Mouse (Mus musculus) intestine, postnatal 0 days (tissue): ENCODE measurements at regions not wholly inside any gene's neighbourhood (a gene's known extent, or its start where the extent isn't known, plus 50 kb on each side); places are given as distances from the start of the nearest gene placed in this dataset.

Experiments used
- ATAC-seq: fragments of 200-750 bp; cut with Nextera tagmentation; 2 replicates; pipeline ENCODE4 v1.8.0; 2017; ENCODE audit warnings: mild to moderate bottlenecking, moderate TSS enrichment, moderate library complexity
- H3K27ac ChIP-seq: fragments of 300-500 bp; sonication (generic); 2 replicates; pipeline ENCODE4 v1.5.1; 2014; ENCODE audit warnings: mild to moderate bottlenecking, low read depth, low read length, moderate library complexity
- H3K27me3 ChIP-seq: fragments of 300-500 bp; sonication (generic); replicated peaks from 2 replicates; pipeline ENCODE4 v1.6.1; 2014; ENCODE audit warnings: low read length, mixed read lengths; ENCODE audit not compliant: control insufficient read depth, insufficient read depth
- H3K36me3 ChIP-seq: fragments of 300-500 bp; sonication (generic); 2 replicates; pipeline ENCODE4 v1.6.1; 2014; ENCODE audit warnings: mild to moderate bottlenecking, moderate library complexity; ENCODE audit not compliant: control insufficient read depth, insufficient read depth
- H3K4me1 ChIP-seq: fragments of 300-500 bp; sonication (generic); replicated peaks from 2 replicates; pipeline ENCODE4 v1.6.1; 2014; ENCODE audit warnings: antibody characterized with exemption, low read length, mixed read lengths; ENCODE audit not compliant: control insufficient read depth, insufficient read depth
- H3K4me2 ChIP-seq: fragments of 300-500 bp; sonication (generic); replicated peaks from 2 replicates; pipeline ENCODE4 v1.6.1; 2014; ENCODE audit warnings: low read depth, mild to moderate bottlenecking, moderate library complexity
- H3K4me3 ChIP-seq: fragments of 300-500 bp; sonication (generic); 2 replicates; pipeline ENCODE4 v1.5.1; 2014; ENCODE audit warnings: low read depth, low read length
- H3K9ac ChIP-seq: fragments of 300-500 bp; sonication (generic); 2 replicates; pipeline ENCODE4 v1.6.1; 2014; ENCODE audit warnings: mild to moderate bottlenecking, low read depth, low read length
- H3K9me3 ChIP-seq: fragments of 300-500 bp; sonication (generic); 2 replicates; pipeline ENCODE4 v1.6.1; 2016; ENCODE audit warnings: mixed run types; ENCODE audit not compliant: control insufficient read depth
- CTCF ChIP-seq: sonication (generic); IDR thresholded peaks from 2 replicates; pipeline ENCODE4 v1.5.1; 2016; ENCODE audit warnings: low read depth, mild to moderate bottlenecking, control low read depth, antibody characterized with exemption, moderate library complexity
- WGBS: fragments of 180-500 bp; shearing (Covaris S2); extraction: QIAGEN DNeasy Blood & Tissue Kit; methylation state at CpG from one replicate; pipeline ENCODE4 v1.1.7; 2014; 5-methylcytosine and 5-hydroxymethylcytosine counted together

GRCm38 (mm10) chr8:78018430-78019180 lies 194.5 kb upstream of the Ttc29 start:
- Histone ChIP-seq H3K4me1 (no peaks in the 10 kb centered on the region), H3K4me2 (no peak overlapping the region), H3K9ac (no peak overlapping the region), H3K4me3 (no peak overlapping the region), H3K27ac (no peak overlapping the region), H3K27me3 (no peaks in the 10 kb centered on the region), H3K36me3 (no peaks in the 10 kb centered on the region), H3K9me3 (no peaks in the 10 kb centered on the region)
- no peak for ATAC-seq
- WGBS = 74% methylated on average over 4 of the region's 4 CpGs
- TF ChIP-seq CTCF = no peak

GRCm38 (mm10) chr8:78021473-78021872 lies 191.6 kb upstream of the Ttc29 start:
- no peak overlapping the region for H3K4me2 ChIP-seq
- H3K27me3 ChIP-seq = no peaks in the 10 kb centered on the region
- no peaks in the 10 kb centered on the region for H3K9me3 ChIP-seq
- no peaks in the 10 kb centered on the region for H3K36me3 ChIP-seq
- WGBS = 48% methylated on average over 2 of the region's 2 CpGs
- H3K4me1 ChIP-seq = no peaks in the 10 kb centered on the region
- no peak overlapping the region for H3K27ac ChIP-seq
- no peak for TF ChIP-seq CTCF
- no peak overlapping the region for H3K9ac ChIP-seq
- ATAC-seq = no peak
- no peak overlapping the region for H3K4me3 ChIP-seq

- Histone ChIP-seq H3K9ac (no peak overlapping the region), H3K9me3 (no peaks in the 10 kb centered on the region), H3K4me3 (no peak overlapping the region), H3K36me3 (no peaks in the 10 kb centered on the region), H3K4me1 (no peaks in the 10 kb centered on the region), H3K4me2 (no peak overlapping the region), H3K27ac (no peak overlapping the region), H3K27me3 (no peaks in the 10 kb centered on the region)
- WGBS = 57% methylated on average over 5 of the region's 5 CpGs
- no peak for TF ChIP-seq CTCF
- ATAC-seq = no peak
Measured at GRCm38 (mm10) chr8:78022986-78023385, 190.1 kb upstream of the Ttc29 start.

GRCm38 (mm10) chr8:78023467-78023866 lies 189.6 kb upstream of the Ttc29 start:
- no peak for TF ChIP-seq CTCF
- Histone ChIP-seq H3K4me2 (no peak overlapping the region), H3K9me3 (no peaks in the 10 kb centered on the region), H3K4me1 (no peaks in the 10 kb centered on the region), H3K9ac (no peak overlapping the region), H3K4me3 (no peak overlapping the region), H3K36me3 (no peaks in the 10 kb centered on the region), H3K27me3 (no peaks in the 10 kb centered on the region), H3K27ac (no peak overlapping the region)
- WGBS = 11% methylated on average over 7 of the region's 7 CpGs
- ATAC-seq = no peak

- Histone ChIP-seq H3K9me3 (no peaks in the 10 kb centered on the region), H3K4me3 (no peak overlapping the region), H3K27me3 (no peaks in the 10 kb centered on the region), H3K4me2 (no peak overlapping the region), H3K36me3 (no peaks in the 10 kb centered on the region), H3K27ac (no peak overlapping the region), H3K9ac (no peak overlapping the region), H3K4me1 (no peaks in the 10 kb centered on the region)
- no peak for ATAC-seq
- WGBS = 57% methylated on average over 4 of the region's 4 CpGs
- TF ChIP-seq CTCF = no peak
Measured at GRCm38 (mm10) chr8:78023936-78024335, 189.2 kb upstream of the Ttc29 start.

- 82% methylated on average over 5 of the region's 5 CpGs for WGBS
- Histone ChIP-seq H3K4me2 (no peak overlapping the region), H3K4me1 (no peaks in the 10 kb centered on the region), H3K36me3 (no peaks in the 10 kb centered on the region), H3K4me3 (no peak overlapping the region), H3K9me3 (no peaks in the 10 kb centered on the region), H3K9ac (no peak overlapping the region), H3K27me3 (no peaks in the 10 kb centered on the region), H3K27ac (no peak overlapping the region)
- ATAC-seq = no peak
- no peak for TF ChIP-seq CTCF
Measured at GRCm38 (mm10) chr8:78024964-78025363, 188.1 kb upstream of the Ttc29 start.
